Mouse (Mus musculus): ENCODE data around the gene Dysf. TPM values are rescaled to one million over a fixed set of nuclear protein-coding genes. Genes with fewer than 3 reads are reported as not detected.

Dysf gene
- polyA plus RNA-seq, 1 experiment from 2014 or later, result 2.5 TPM

- Histone ChIP-seq H3K36me3 (no peaks in the 10 kb centered on the region), H3K27me3 (no peaks in the 10 kb centered on the region), H3K27ac (replicated peaks) (no peak overlapping the region), H3K4me3 (no peak overlapping the region), H3K4me2 (no peak overlapping the region), H3K4me1 (replicated peaks) (no peaks in the 10 kb centered on the region), H3K9ac (no peak overlapping the region), H3K9me3 (no peaks in the 10 kb centered on the region)
- WGBS, result 77% methylated on average over 6 of the region's 6 CpGs
- no peak for ATAC-seq (ENCODE audit: low FRiP score, low read depth)
These were observed 217.2 kb downstream of the Dysf start for GRCm38 (mm10) chr6:84225587-84225986.

DNA sequence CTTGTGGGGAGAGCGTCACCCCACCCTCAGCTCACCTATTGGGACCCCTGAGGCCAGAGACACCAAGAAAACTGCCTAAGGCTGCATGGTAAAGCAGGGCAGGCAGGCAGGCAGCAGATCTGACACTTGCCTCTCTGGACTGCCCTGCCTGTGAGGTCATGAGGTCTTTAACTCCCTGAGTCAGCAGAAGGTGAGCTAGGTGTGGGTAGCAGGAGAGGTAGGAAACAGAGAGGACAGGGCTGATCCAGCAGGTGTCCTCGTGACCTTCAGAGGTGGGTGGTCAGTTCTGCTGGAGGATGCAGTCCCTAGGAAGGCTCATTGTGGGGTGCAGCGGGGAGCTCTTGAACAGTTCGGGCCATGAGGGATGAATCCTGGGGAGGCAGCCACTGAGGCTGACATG is 219.8 kb downstream of the Dysf start:
- peaks cover 13% of the 10 kb centered on the region for H3K4me1 ChIP-seq (replicated peaks)
- no peak overlapping the region for H3K9ac ChIP-seq
- no peak overlapping the region for H3K4me2 ChIP-seq
- H3K4me3 ChIP-seq, result no peak overlapping the region
- no peaks in the 10 kb centered on the region for H3K36me3 ChIP-seq
- no peaks in the 10 kb centered on the region for H3K9me3 ChIP-seq
- no peak overlapping the region for H3K27ac ChIP-seq (replicated peaks)
- 75% methylated on average over 4 of the region's 4 CpGs for WGBS
- no peaks in the 10 kb centered on the region for H3K27me3 ChIP-seq
- no peak for ATAC-seq (ENCODE audit: low FRiP score, low read depth)

GRCm38 (mm10) chr6:84228786-84229185 is 220.4 kb downstream of the Dysf start:
- Histone ChIP-seq H3K9ac (no peak overlapping the region), H3K36me3 (no peaks in the 10 kb centered on the region), H3K27me3 (no peaks in the 10 kb centered on the region), H3K4me3 (no peak overlapping the region), H3K4me1 (replicated peaks) (peaks cover 13% of the 10 kb centered on the region), H3K4me2 (no peak overlapping the region), H3K27ac (replicated peaks) (no peak overlapping the region), H3K9me3 (no peaks in the 10 kb centered on the region)
- 21% methylated on average over 5 of the region's 5 CpGs for WGBS
- ATAC-seq (ENCODE audit: low FRiP score, low read depth), result no peak

GRCm38 (mm10) chr6:84229739-84230138 is 221.3 kb downstream of the Dysf start:
- H3K27me3 ChIP-seq, result no peaks in the 10 kb centered on the region
- peaks cover 13% of the 10 kb centered on the region for H3K4me1 ChIP-seq (replicated peaks)
- ATAC-seq (ENCODE audit: low FRiP score, low read depth), result no peak
- no peak overlapping the region for H3K27ac ChIP-seq (replicated peaks)
- H3K4me3 ChIP-seq, result no peak overlapping the region
- no peaks in the 10 kb centered on the region for H3K36me3 ChIP-seq
- no peak overlapping the region for H3K9ac ChIP-seq
- no peak overlapping the region for H3K4me2 ChIP-seq
- no peaks in the 10 kb centered on the region for H3K9me3 ChIP-seq
- 78% methylated on average over 7 of the region's 7 CpGs for WGBS

DNA sequence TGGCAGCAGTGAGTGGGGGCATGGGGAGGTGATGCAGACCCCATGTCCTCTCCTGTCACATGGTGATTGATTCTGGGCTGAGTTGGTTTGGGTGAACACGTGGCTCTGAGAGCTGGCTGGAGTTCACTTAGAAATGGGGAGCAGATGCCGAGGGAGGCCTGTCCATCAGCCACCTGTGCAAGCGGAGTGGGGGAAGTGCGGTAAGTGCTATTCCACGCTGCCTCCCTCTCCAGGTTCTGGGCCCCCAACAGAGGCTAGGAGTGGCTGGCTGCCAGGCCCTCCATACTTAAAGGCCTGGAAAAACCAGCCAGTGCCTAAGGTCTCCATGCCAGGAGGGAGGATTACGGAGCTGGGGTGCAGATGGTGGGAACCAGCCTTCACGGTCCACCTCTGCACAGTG is 222.7 kb downstream of the Dysf start:
- H3K27ac ChIP-seq (replicated peaks), result no peak overlapping the region
- H3K9me3 ChIP-seq, result no peaks in the 10 kb centered on the region
- H3K4me2 ChIP-seq, result no peak overlapping the region
- ATAC-seq (ENCODE audit: low FRiP score, low read depth), result no peak
- H3K4me1 ChIP-seq (replicated peaks), result peaks cover 13% of the 10 kb centered on the region
- H3K4me3 ChIP-seq, result no peak overlapping the region
- WGBS, result 51% methylated on average over 7 of the region's 7 CpGs
- no peaks in the 10 kb centered on the region for H3K27me3 ChIP-seq
- no peak overlapping the region for H3K9ac ChIP-seq
- no peaks in the 10 kb centered on the region for H3K36me3 ChIP-seq

DNA sequence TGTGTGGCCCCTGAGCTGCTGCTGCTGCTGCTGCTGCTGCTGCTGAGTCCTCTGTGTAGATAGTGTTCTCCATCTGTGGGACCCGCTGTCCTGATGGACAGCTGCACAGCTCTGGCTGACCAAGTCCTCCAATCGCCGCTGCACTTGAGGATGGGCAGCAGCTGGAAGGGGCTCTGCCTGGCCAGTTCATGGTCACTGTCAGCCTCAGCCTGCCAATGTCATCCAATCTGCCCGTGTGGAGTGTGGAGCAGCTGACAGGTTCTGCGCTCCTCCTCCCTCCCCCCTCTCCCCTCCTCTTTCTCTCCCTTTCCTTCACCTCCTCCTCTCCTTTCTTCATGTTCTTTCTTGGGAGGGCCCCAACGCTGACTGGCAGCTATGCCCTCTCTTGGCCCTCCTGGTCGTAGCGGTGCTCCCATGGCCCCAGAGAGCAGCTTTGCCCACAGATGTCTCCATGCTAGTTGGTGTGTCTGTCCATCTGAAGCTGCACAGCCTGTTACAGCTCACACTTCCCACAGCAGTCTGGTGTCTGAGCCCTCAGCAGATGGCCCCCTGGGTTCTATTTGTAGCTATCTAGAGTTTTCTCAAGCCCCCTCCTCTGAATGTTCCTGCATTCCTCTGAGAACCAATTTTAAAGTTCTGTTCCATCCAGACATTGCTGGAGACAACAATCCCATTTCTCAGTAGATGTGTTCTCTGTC is 223.8 kb downstream of the Dysf start:
- H3K27ac ChIP-seq (replicated peaks), result no peak overlapping the region
- no peaks in the 10 kb centered on the region for H3K9me3 ChIP-seq
- peaks cover 13% of the 10 kb centered on the region for H3K4me1 ChIP-seq (replicated peaks)
- no peak overlapping the region for H3K4me3 ChIP-seq
- WGBS, result 52% methylated on average over 8 of the region's 8 CpGs
- no peaks in the 10 kb centered on the region for H3K27me3 ChIP-seq
- no peak for ATAC-seq (ENCODE audit: low FRiP score, low read depth)
- H3K36me3 ChIP-seq, result no peaks in the 10 kb centered on the region
- no peak overlapping the region for H3K4me2 ChIP-seq
- H3K9ac ChIP-seq, result no peak overlapping the region

DNA sequence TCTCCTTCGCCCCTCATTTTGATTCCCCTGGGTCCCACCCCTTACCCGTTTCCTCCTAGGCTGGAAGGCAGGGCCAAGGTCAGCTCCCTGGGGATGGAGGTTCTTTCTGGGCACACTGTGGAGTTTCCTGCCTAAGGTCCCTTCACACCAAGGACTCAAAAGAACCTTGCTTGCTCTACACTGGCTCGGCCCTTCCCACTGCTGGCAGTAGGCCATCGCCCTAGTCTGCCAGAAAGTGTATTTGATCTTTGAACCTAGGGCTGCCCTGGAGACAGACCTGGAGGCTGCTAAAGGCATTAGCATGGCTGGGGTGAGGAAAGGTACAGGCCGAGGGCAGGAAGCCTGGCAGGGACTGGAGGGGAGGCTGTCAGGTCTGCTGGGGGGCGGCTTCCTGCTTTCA is 225.4 kb downstream of the Dysf start:
- Histone ChIP-seq H3K9ac (no peak overlapping the region), H3K27me3 (no peaks in the 10 kb centered on the region), H3K9me3 (no peaks in the 10 kb centered on the region), H3K4me3 (no peak overlapping the region), H3K4me2 (no peak overlapping the region), H3K27ac (replicated peaks) (no peak overlapping the region), H3K4me1 (replicated peaks) (peaks cover 13% of the 10 kb centered on the region), H3K36me3 (no peaks in the 10 kb centered on the region)
- ATAC-seq (ENCODE audit: low FRiP score, low read depth), result no peak
- WGBS, result 74% methylated on average over 6 of the region's 6 CpGs

GRCm38 (mm10) chr6:84235365-84235764 is 227.0 kb downstream of the Dysf start:
- 92% methylated on average over 2 of the region's 2 CpGs for WGBS
- H3K9me3 ChIP-seq, result 0 out of 2 replicates have a peak, but pooled peaks cover 4% of the 10 kb centered on the region

DNA sequence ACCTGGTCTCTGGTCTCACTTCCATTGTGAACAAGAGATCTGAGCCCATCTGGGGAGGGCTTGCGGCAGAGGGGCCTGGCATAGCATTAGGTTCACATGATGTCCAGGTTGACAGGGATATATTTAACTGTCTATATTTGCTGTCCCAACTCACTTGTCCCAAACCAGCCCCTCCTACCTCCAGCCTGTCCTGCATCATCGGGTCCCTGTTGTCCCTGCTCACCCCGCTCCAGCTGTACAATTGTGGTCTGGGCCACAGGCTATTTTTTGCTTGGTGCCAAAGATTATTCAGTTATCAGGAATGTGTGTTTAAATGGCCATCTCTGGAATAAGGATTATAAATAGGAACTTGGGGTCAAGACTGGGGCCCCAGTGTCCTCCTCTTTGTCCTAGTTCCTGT is 235.0 kb downstream of the Dysf start:
- no peak for ATAC-seq (ENCODE audit: low FRiP score, low read depth)
- Histone ChIP-seq H3K4me2 (no peak overlapping the region), H3K27me3 (no peaks in the 10 kb centered on the region), H3K27ac (replicated peaks) (no peak overlapping the region), H3K36me3 (no peaks in the 10 kb centered on the region), H3K4me3 (no peak overlapping the region), H3K4me1 (replicated peaks) (no peaks in the 10 kb centered on the region), H3K9ac (no peak overlapping the region), H3K9me3 (0 out of 2 replicates have a peak, but pooled peaks cover 4% of the 10 kb centered on the region)
- 95% methylated on average over 3 of the region's 3 CpGs for WGBS

More at GRCm38 (mm10) chr6:84235365-84235764, 227.0 kb downstream of the Dysf start:
- Histone ChIP-seq H3K4me1 (replicated peaks) (peaks cover 13% of the 10 kb centered on the region), H3K4me3 (no peak overlapping the region), H3K27me3 (no peaks in the 10 kb centered on the region), H3K36me3 (no peaks in the 10 kb centered on the region), H3K4me2 (no peak overlapping the region), H3K27ac (replicated peaks) (no peak overlapping the region), H3K9ac (no peak overlapping the region)
- no peak for ATAC-seq (ENCODE audit: low FRiP score, low read depth)

DNA sequence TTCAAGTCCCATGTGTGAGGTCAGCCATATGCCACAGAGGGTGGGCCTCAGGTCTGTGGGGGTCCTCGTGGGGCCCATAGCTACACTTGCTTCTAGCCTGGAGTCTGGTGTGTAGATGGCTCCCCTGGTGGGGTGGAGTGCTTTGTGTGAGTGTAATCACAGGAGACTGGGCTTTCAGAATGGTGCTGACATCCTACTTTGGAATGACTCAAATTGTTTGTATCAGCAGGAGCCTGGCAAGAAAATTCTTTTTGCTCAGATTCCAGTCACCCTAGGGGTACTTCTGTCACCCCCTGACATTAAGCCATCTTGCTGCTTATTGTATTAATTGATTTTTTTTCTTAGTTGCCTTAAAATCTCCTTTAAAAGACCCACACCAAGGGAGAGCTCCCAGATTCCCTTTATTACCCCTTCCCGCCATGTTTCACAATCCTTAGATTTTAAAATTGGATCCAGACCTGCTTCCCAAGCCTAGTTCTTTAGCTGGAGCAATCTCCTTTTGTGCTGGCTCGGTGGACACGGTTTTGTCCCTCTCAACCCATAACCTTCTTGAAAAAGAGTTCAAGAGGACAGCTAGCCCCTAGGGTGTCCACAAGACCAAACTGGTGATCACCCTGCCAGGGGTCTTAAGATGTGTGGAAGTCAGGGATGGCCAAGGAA is 237.8 kb downstream of the Dysf start:
- no peak for ATAC-seq (ENCODE audit: low FRiP score, low read depth)
- H3K27me3 ChIP-seq, result no peaks in the 10 kb centered on the region
- WGBS, result 71% methylated on average over 4 of the region's 4 CpGs
- H3K9ac ChIP-seq, result no peak overlapping the region
- H3K4me1 ChIP-seq (replicated peaks), result no peaks in the 10 kb centered on the region
- no peaks in the 10 kb centered on the region for H3K36me3 ChIP-seq
- no peak overlapping the region for H3K27ac ChIP-seq (replicated peaks)
- H3K4me2 ChIP-seq, result no peak overlapping the region
- H3K4me3 ChIP-seq, result no peak overlapping the region
- no peaks in the 10 kb centered on the region for H3K9me3 ChIP-seq

GRCm38 (mm10) chr6:84246979-84247378 is 238.6 kb downstream of the Dysf start:
- 59% methylated on average over 5 of the region's 5 CpGs for WGBS
- Histone ChIP-seq H3K4me3 (no peak overlapping the region), H3K9me3 (no peaks in the 10 kb centered on the region), H3K9ac (no peak overlapping the region), H3K27me3 (no peaks in the 10 kb centered on the region), H3K4me1 (replicated peaks) (no peaks in the 10 kb centered on the region), H3K27ac (replicated peaks) (no peak overlapping the region), H3K36me3 (no peaks in the 10 kb centered on the region), H3K4me2 (no peak overlapping the region)
- ATAC-seq (ENCODE audit: low FRiP score, low read depth), result no peak
